Mouse (Mus musculus) B cell, adult 67 days (primary cell): ENCODE results near the gene Syngap1. TPM values are rescaled to one million over a fixed set of nuclear protein-coding genes. Genes with fewer than 3 reads are reported as not detected.

Source experiments
- total RNA-seq, 2 experiments: library from RNA; stranded (reverse); gene quantifications; 4 replicates each; pipeline ENCODE4 v1.2.4; 2023

Syngap1 gene
- total RNA-seq: 1 to 10 TPM; 2.3 to 3.2 TPM

DNA sequence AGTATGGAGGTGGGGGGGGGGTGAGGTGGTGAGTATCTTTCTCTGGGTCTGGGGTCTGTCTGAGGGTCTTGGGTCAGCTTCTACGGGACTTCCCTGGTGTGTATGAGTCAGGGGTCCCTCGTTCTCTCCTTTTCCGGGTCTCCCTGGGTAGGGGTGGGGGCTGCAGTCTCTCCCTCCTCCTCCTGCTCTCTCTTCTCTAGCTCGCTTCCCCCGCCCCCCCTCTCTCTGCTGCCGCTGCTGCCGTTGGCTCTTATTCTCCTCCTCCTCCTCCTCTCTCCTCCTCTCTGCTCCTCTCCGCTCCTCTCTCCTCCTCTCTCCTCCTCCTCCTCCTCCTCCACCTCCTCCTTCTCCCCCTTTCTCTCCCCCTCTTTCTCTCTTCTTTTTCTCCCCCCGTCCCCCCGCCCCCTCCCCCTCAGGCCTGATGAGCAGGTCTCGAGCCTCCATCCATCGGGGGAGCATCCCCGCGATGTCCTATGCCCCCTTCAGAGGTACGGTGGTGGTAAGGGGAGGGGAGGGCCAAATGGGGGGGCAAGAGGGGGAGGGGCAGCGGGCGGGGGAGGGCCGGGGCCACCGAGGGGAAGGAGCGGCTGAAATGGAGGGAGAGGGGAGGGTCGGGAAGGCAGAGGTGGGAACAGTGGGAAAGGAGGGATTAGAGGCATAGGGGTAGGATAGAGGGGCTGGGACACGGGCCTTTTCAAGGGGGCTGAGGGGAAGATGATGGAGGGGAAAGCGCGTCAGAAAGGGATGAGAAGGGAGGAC is at the start of gene Syngap1:
Syngap1 (plus strand) TSS at position 223 of the 759 bp plus-strand sequence.

DNA sequence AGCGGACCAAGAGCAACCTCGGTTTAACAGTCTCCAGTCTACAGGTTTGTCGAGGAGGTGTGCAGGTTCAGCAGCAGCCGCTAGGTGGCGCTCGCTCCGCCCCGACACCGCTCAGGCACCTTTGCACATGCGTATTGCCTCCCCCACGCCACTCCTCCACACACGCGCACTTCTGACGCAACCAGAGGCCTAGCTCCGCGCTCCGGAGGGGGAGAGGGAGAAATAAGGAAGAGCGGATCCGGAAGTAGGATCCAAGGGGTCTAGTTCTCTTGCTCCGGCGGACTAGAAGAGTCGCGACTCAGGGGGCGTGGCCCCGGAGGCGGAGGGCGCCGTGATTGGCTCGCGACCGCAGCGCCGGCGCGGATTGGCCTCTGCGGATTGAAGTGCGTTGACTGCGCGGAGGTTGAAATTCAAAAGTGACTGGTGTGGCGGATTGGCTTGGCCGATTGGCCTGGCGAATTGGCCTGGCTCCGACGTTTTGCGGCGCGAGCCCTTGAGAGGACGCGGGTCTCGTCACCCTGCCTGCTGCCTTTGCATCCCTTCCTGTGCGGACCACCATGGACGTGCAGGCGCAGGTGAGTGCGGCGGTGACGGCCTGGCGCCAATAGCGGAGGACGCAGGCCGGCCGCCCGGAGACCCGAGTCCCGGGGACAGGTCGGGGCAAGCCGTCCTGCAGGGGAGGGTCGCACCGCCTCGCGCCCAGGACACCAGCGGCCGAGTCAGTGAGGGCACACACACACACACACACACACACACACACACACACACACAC is 24.2 kb upstream of the Syngap1 start, which contains the start of gene Kifc5b:
Kifc5b (plus strand) TSS at position 381 of the 772 bp plus-strand sequence.

DNA sequence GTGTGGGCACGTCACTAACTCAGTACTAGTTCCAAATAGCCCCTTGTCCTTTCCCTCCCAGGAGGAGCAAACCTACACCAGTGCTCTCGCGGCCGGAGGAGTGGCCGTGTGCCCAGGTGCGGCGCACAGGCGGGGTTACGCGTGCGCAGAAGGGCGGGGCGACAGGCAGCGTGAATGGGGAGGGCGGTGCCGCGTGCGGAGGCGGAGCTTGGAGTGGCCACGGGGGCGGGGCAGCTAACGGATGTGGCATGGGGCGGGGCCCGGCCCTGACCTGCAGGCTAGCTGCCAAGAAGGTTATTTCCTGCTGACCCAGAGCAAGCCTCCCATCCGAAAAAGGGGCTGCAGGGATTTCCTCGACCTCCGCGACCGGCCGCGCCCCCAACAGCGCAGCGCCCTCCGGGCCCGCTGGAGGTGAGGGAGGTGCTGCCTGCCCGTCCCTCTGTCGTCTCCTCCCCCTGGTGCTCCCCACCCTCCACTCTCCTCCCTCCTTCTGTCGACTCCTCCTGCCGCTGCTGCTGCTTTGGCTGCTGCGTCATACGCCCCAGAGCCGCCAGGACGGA is 8.1 kb upstream of the Syngap1 start, which contains the start of gene Phf1:
Phf1 (plus strand) TSS at position 214 of the 560 bp plus-strand sequence.

DNA sequence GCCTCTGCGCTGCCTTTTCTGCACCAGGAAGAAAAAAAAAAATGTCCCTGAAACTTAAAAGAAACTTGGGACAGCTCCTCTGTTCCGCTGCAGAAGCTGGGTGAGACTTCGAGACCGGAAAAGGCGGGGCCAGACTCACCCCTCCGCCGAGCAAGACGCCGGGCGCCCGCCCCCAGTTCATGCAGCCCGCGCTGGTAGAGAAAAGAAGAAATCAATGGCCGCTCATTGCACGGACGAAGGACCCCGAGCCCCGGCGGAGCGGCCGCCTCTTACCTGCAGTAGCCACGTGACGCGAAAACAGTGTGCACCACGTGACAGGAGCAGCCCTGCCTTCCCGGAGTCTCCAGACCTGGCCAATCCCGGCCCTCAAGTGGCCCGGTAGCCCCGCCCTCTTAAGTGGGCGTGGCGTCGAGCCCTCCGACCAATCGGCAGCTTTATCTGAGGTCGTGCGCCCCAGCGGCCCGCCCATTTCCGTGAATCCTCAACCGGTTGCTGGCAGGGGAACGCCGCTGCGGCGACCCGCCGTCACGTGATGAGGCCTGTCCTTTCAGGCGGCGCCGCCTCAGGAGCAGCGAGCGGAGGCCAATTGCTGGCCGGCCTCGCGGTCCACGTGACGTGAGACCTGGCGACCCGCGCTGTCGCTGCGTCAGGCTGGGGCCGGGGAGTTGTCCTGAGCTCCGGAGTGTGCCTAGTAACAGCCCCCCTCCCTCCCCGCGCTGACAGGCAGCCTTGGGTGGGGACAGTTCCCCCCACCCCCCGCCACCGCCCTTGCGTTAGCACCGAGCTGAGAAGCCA is 1.7 kb upstream of the Syngap1 start, which contains the start of gene Cuta:
Cuta (minus strand) TSS at position 392 of the 795 bp plus-strand sequence.

DNA sequence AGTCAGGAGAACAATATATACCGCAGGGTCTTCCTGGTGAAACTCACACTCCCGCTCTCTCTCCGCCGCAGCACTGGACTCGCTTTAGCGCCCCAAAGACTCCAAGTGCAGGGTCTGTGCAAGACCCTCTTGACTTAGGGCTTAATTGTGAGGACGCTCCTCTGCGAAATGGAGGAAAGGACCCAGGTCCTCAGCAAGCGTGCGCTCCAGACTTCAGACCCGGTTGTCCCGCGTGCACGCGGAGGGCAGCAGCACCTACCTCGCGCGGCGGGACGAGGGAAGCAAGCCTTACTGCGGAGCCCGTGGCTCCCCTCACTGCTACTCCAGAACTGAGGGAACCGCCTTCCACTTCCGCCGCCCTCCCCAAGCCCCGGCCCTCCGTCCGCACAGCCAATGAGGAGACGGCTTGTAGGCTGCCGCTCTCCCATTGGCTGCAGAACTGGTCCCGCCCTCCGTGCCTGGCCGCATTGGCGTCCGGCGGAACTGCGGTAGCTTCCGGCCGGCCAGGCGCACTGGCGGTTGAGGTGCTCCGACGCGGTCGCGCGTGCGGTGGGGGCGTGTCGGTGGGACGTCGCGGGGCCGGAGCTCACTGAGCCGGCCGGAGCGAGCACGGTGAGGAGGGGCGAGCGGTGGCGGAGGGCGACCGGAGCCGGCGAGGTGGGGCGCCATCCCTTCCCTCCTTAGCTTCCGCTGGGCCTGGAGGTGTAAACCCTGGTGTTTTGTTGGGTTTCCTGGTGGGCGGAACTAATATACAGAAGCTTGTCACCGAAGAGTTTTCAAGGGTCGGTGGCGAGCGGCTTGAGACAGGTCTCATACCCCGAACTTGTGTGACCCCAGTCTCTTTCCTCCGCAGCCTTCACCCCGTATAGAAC is 31.9 kb downstream of the Syngap1 start, which contains the start of gene Zbtb9:
Zbtb9 (plus strand) TSS at position 465 of the 872 bp plus-strand sequence.

Other genes with a start within 250 kb of the Syngap1 start
- gene Crebrf, start 225.6 kb upstream of the Syngap1 start, total RNA-seq: 100 to 1,000 TPM; 102 to 116 TPM
- 10 to 100 TPM; 49.2 to 56.2 TPM for gene Bnip1, start 160.2 kb upstream of the Syngap1 start, total RNA-seq
- not detected for gene Nkx2-5, start 96.2 kb upstream of the Syngap1 start, total RNA-seq
- gene Kifc5b, start 24.2 kb upstream of the Syngap1 start, total RNA-seq: 10 to 100 TPM in 1 of 2 experiments, 1 to 10 TPM in 1; 5.7 to 11.6 TPM
- gene Phf1, start 8.2 kb upstream of the Syngap1 start, total RNA-seq: 100 to 1,000 TPM; 123 to 132 TPM
- 10 to 100 TPM; 76.1 to 80.4 TPM for gene Cuta, start 1.7 kb upstream of the Syngap1 start, total RNA-seq
- gene Zbtb9, start 31.9 kb downstream of the Syngap1 start, total RNA-seq: 10 to 100 TPM; 23.5 to 24.4 TPM
- 10 to 100 TPM; 40.2 to 42.1 TPM for gene Bak1, start 87.8 kb downstream of the Syngap1 start, total RNA-seq
- gene Itpr3, start 116.1 kb downstream of the Syngap1 start, total RNA-seq: 100 to 1,000 TPM; 186 to 191 TPM
- 10 to 100 TPM; 46.6 to 56.5 TPM for gene Uqcc2, start 192.7 kb downstream of the Syngap1 start, total RNA-seq
- not detected for gene Ip6k3, start 226.5 kb downstream of the Syngap1 start, total RNA-seq